Comparison of ENCODE assay signal across 11 mouse cellular contexts in genomic region chr4:141113831-141114230, GRCm38 (mm10). TPM values are rescaled to one million over a fixed set of nuclear protein-coding genes. Genes with fewer than 3 reads are reported as not detected.
DNase-seq lines count a peak whose midpoint lies in the region; ATAC-seq and TF ChIP-seq lines count a peak whose summit lies in the region.
"Had no signal": no experiment of that assay in that cellular context is flagged by ENCODE, and none has a peak within 500 bp of the region (broad histone marks: within the 10 kb centered on the region; RNA-seq: fewer than 3 reads in every experiment).

No protein-coding gene starts in this region.

- no peak overlapping the region for H3K4me2 ChIP-seq in kidney, postnatal 0 days (ENCODE audit: low read length)
- H3K4me2 ChIP-seq in hindbrain, postnatal 0 days (ENCODE audit: low read depth, low read length) = no peak overlapping the region
- H3K4me2 ChIP-seq in midbrain, embryonic 14.5 days (ENCODE audit: low read length) = no peak overlapping the region
- H3K4me2 ChIP-seq: embryonic facial prominence, embryonic 13.5 days had no signal

- TF ChIP-seq CTCF in kidney, postnatal 0 days (IDR thresholded peaks at IDR 0.05; ENCODE audit: low read depth) = 0 out of 2 replicates have a peak, but pooled peaks have one; percentile 2
- TF ChIP-seq CTCF in hindbrain, postnatal 0 days (IDR thresholded peaks at IDR 0.05; ENCODE audit: low read depth) = peak; percentile 25; the same call in 1 of the 2 replicates

- no peak overlapping the region for H3K4me3 ChIP-seq in kidney, postnatal 0 days (replicated peaks; ENCODE audit: low read depth, low read length)
- no peak overlapping the region for H3K4me3 ChIP-seq in hindbrain, postnatal 0 days (ENCODE audit: low read length)
- no peak overlapping the region for H3K4me3 ChIP-seq in midbrain, embryonic 14.5 days (replicated peaks; ENCODE audit: low read depth, low read length)
- H3K4me3 ChIP-seq: embryonic facial prominence, embryonic 13.5 days; myocyte had no signal

- 70% methylated on average over 7 of the region's 7 CpGs for WGBS in kidney, postnatal 0 days
- WGBS in hindbrain, postnatal 0 days = 79% methylated on average over 7 of the region's 7 CpGs
- WGBS in midbrain, embryonic 14.5 days = 74% methylated on average over 7 of the region's 7 CpGs

- no peaks in the 10 kb centered on the region for H3K4me1 ChIP-seq in kidney, postnatal 0 days (replicated peaks; ENCODE audit: insufficient read depth, low read length)
- H3K4me1 ChIP-seq in hindbrain, postnatal 0 days (ENCODE audit: insufficient read depth, low read length) = no peaks in the 10 kb centered on the region; the same call in 1 of the 2 replicates
- no peaks in the 10 kb centered on the region for H3K4me1 ChIP-seq in midbrain, embryonic 14.5 days (ENCODE audit: control insufficient read depth, insufficient read depth, low read length)
- H3K4me1 ChIP-seq: embryonic facial prominence, embryonic 13.5 days had no signal

- H3K9me3 ChIP-seq in kidney, postnatal 0 days (replicated peaks; ENCODE audit: low read length) = no peaks in the 10 kb centered on the region
- H3K9me3 ChIP-seq in hindbrain, postnatal 0 days (ENCODE audit: low read length) = no peaks in the 10 kb centered on the region
- no peaks in the 10 kb centered on the region for H3K9me3 ChIP-seq in midbrain, embryonic 14.5 days (ENCODE audit: control insufficient read depth, low read length)
- H3K9me3 ChIP-seq: embryonic facial prominence, embryonic 13.5 days had no signal

- no peaks in the 10 kb centered on the region for H3K27me3 ChIP-seq in kidney, postnatal 0 days (ENCODE audit: insufficient read depth, low read length)
- no peaks in the 10 kb centered on the region for H3K27me3 ChIP-seq in hindbrain, postnatal 0 days (ENCODE audit: insufficient read depth, low read length)
- H3K27me3 ChIP-seq in midbrain, embryonic 14.5 days (ENCODE audit: control insufficient read depth, insufficient read depth, low read length) = no peaks in the 10 kb centered on the region
- H3K27me3 ChIP-seq: embryonic facial prominence, embryonic 13.5 days had no signal

- peaks cover 52% of the 10 kb centered on the region for H3K36me3 ChIP-seq in kidney, postnatal 0 days (ENCODE audit: insufficient read depth, low read length)
- H3K36me3 ChIP-seq in hindbrain, postnatal 0 days (ENCODE audit: insufficient read depth, low read length) = peaks cover 26% of the 10 kb centered on the region; the same call in 1 of the 2 replicates
- peaks cover 62% of the 10 kb centered on the region for H3K36me3 ChIP-seq in midbrain, embryonic 14.5 days (ENCODE audit: control insufficient read depth, insufficient read depth, low read length)

- no peak for ATAC-seq in kidney, postnatal 0 days (replicated peaks; ENCODE audit: low FRiP score, low read depth)
- peak; percentile 49 for ATAC-seq in hindbrain, postnatal 0 days
- ATAC-seq in midbrain, embryonic 14.5 days (ENCODE audit: low FRiP score, low TSS enrichment) = peak; percentile 37; the same call in 1 of the 2 replicates

- no peak for DNase-seq in kidney, postnatal 0 days (ENCODE audit: low spot score)
- DNase-seq in kidney, adult 11 months = no peak
- DNase-seq in R1 (ENCODE audit: low read depth, low spot score) = peak; percentile 75
- DNase-seq in hindbrain, postnatal 0 days (ENCODE audit: low spot score) = peak; percentile 40
- DNase-seq in midbrain, embryonic 14.5 days = no peak
- no peak for DNase-seq in thymus, postnatal 0 days (ENCODE audit: low spot score)
- no peak for DNase-seq in cerebellum, postnatal 36 days
- DNase-seq: kidney, adult 8-10 months had no signal

- no peak overlapping the region for H3K27ac ChIP-seq in kidney, postnatal 0 days
- H3K27ac ChIP-seq in hindbrain, postnatal 0 days = peak overlapping the region; percentile 83
- no peak overlapping the region for H3K27ac ChIP-seq in midbrain, embryonic 14.5 days (replicated peaks; ENCODE audit: low read depth, low read length)
- H3K27ac ChIP-seq: embryonic facial prominence, embryonic 13.5 days had no signal

- H3K9ac ChIP-seq in kidney, postnatal 0 days (ENCODE audit: low read depth, low read length) = no peak overlapping the region
- 0 out of 2 replicates have a peak overlapping the region, but pooled peaks have one; percentile 5 for H3K9ac ChIP-seq in hindbrain, postnatal 0 days (replicated peaks; ENCODE audit: low read length)
- H3K9ac ChIP-seq in midbrain, embryonic 14.5 days (replicated peaks; ENCODE audit: low read length) = no peak overlapping the region
- H3K9ac ChIP-seq: embryonic facial prominence, embryonic 13.5 days had no signal

RNA-seq across cellular contexts. Expression of gene Spata21, which starts 25.7 kb away (rescaled TPM):
- 0.54 and 0.55 TPM in 2 replicates for polyA plus RNA-seq in kidney, postnatal 0 days (2015; fragmentation: Nextera tagmentation; extraction: Ambion mirVana)
- total RNA-seq in hindbrain, postnatal 0 days (2014; rRNA removed) = 0.37 and 0.90 TPM in 2 replicates
- 0.84 and 1.6 TPM in 2 replicates for polyA plus RNA-seq in hindbrain, postnatal 0 days (2015; fragmentation: Nextera tagmentation; extraction: Ambion mirVana)
- 0.24 TPM in 1 of 2 replicates, not detected in the other for polyA plus RNA-seq in midbrain, embryonic 14.5 days (2014; fragmentation: Nextera tagmentation; extraction: Ambion mirVana)
- polyA plus RNA-seq in thymus, postnatal 0 days (2015; fragmentation: Nextera tagmentation; extraction: Ambion mirVana) = 0.15 and 0.17 TPM in 2 replicates
- total RNA-seq: gastrocnemius, postnatal 25 days had no signal
- polyA plus RNA-seq: myocyte had no signal

RNA-seq across cellular contexts. Expression of gene Szrd1, which starts 25.7 kb away (rescaled TPM):
- polyA plus RNA-seq in kidney, postnatal 0 days (2015; fragmentation: Nextera tagmentation; extraction: Ambion mirVana) = 38.0 and 40.4 TPM in 2 replicates
- total RNA-seq in hindbrain, postnatal 0 days (2014; rRNA removed) = 58.7 and 68.8 TPM in 2 replicates
- polyA plus RNA-seq in hindbrain, postnatal 0 days (2015; fragmentation: Nextera tagmentation; extraction: Ambion mirVana) = 16.5 and 17.0 TPM in 2 replicates
- polyA plus RNA-seq in midbrain, embryonic 14.5 days (2014; fragmentation: Nextera tagmentation; extraction: Ambion mirVana) = 17.1 and 38.5 TPM in 2 replicates
- 32.6 and 35.4 TPM in 2 replicates for polyA plus RNA-seq in thymus, postnatal 0 days (2015; fragmentation: Nextera tagmentation; extraction: Ambion mirVana)

RNA-seq across cellular contexts. Expression of gene Fbxo42, which starts 33.9 kb away (rescaled TPM):
- 14.6 and 16.1 TPM in 2 replicates for polyA plus RNA-seq in kidney, postnatal 0 days (2015; fragmentation: Nextera tagmentation; extraction: Ambion mirVana)
- 20.8 and 22.5 TPM in 2 replicates for total RNA-seq in hindbrain, postnatal 0 days (2014; rRNA removed)
- 15.5 and 17.5 TPM in 2 replicates for polyA plus RNA-seq in hindbrain, postnatal 0 days (2015; fragmentation: Nextera tagmentation; extraction: Ambion mirVana)
- polyA plus RNA-seq in midbrain, embryonic 14.5 days (2014; fragmentation: Nextera tagmentation; extraction: Ambion mirVana) = 28.6 and 31.9 TPM in 2 replicates
- polyA plus RNA-seq in thymus, postnatal 0 days (2015; fragmentation: Nextera tagmentation; extraction: Ambion mirVana) = 19.7 and 22.2 TPM in 2 replicates

RNA-seq across cellular contexts. Expression of gene Necap2, which starts 35.7 kb away (rescaled TPM):
- 87.6 and 93.1 TPM in 2 replicates for polyA plus RNA-seq in kidney, postnatal 0 days (2015; fragmentation: Nextera tagmentation; extraction: Ambion mirVana)
- total RNA-seq in hindbrain, postnatal 0 days (2014; rRNA removed) = 52.5 and 67.5 TPM in 2 replicates
- 51.5 and 51.8 TPM in 2 replicates for polyA plus RNA-seq in hindbrain, postnatal 0 days (2015; fragmentation: Nextera tagmentation; extraction: Ambion mirVana)
- polyA plus RNA-seq in midbrain, embryonic 14.5 days (2014; fragmentation: Nextera tagmentation; extraction: Ambion mirVana) = 38.4 and 43.3 TPM in 2 replicates
- polyA plus RNA-seq in thymus, postnatal 0 days (2015; fragmentation: Nextera tagmentation; extraction: Ambion mirVana) = 93.7 and 103 TPM in 2 replicates

RNA-seq across cellular contexts. Expression of gene Crocc, which starts 53.5 kb away (rescaled TPM):
- 5.9 and 7.8 TPM in 2 replicates for polyA plus RNA-seq in kidney, postnatal 0 days (2015; fragmentation: Nextera tagmentation; extraction: Ambion mirVana)
- total RNA-seq in hindbrain, postnatal 0 days (2014; rRNA removed) = 18.7 and 19.7 TPM in 2 replicates
- 3.8 and 3.9 TPM in 2 replicates for polyA plus RNA-seq in hindbrain, postnatal 0 days (2015; fragmentation: Nextera tagmentation; extraction: Ambion mirVana)
- polyA plus RNA-seq in midbrain, embryonic 14.5 days (2014; fragmentation: Nextera tagmentation; extraction: Ambion mirVana) = 7.2 and 7.4 TPM in 2 replicates
- polyA plus RNA-seq in thymus, postnatal 0 days (2015; fragmentation: Nextera tagmentation; extraction: Ambion mirVana) = 1.9 and 2.1 TPM in 2 replicates

Comparison
In these comparisons a context has a peak if more than half of its experiments do, and no peak if none do; other contexts are left out.
1. DNase-seq: peak in R1 (single experiment) and hindbrain, postnatal 0 days (single experiment); none in kidney, postnatal 0 days (single experiment), kidney, adult 11 months (single experiment), midbrain, embryonic 14.5 days (single experiment), thymus, postnatal 0 days (single experiment) and cerebellum, postnatal 36 days (0 of 2).